Mouse (Mus musculus): ENCODE data around the gene Dnajc7.
A peak's percentile ranks its signal among the peaks of the same experiment; 100 is the strongest.
"Not testable (repeated sequence)": the region's sequence is repeated elsewhere in the genome, so short reads cannot be mapped to it uniquely, and the experiment has no call there.

Gene Dnajc7

DNA sequence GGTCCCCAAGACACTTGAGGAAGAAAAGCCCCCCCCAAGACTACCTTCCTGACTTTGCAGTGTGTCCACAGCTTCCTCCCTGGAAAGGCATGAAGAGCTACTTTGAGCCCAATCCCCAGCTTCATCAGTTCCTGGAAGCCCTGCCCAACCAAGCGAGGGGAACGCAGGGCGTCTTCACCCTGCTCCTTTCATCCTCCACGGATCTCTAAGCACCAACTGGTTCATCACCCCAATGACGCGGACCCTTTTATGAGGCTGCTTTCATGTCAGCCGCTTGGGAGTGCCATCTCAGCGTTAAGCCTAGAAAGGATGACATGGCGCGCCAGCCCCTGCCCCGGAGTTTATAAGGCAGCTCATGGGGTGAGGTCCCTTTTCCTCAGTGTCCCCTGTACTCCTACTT lies at the start of gene Dnajc7:
Gene Dnajc7, minus strand, starts transcription at position 187 of the 400 bp plus-strand sequence.
- no peak for DNase-seq (ENCODE audit: low read depth)

DNA sequence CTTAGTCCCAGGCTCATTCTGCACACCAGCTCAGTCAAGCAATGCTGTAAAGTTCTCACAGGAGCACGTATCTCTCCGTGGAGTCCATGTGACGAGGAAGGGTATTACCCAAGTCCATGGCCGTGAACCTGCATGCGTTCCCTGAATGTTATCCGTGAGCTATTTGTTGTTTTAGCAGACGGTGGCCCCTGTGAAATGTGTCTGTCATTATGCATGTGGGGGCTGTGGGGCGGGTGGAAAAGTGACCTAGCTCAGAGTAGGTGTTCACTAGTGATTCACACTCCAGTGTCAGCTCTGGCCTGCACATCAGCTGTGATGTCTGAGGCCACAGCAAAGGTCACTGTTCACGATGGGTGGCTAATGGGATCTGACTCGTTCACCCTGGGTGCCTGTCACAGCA lies 39.8 kb upstream of the Dnajc7 start:
- no peak for DNase-seq (ENCODE audit: low read depth)

DNA sequence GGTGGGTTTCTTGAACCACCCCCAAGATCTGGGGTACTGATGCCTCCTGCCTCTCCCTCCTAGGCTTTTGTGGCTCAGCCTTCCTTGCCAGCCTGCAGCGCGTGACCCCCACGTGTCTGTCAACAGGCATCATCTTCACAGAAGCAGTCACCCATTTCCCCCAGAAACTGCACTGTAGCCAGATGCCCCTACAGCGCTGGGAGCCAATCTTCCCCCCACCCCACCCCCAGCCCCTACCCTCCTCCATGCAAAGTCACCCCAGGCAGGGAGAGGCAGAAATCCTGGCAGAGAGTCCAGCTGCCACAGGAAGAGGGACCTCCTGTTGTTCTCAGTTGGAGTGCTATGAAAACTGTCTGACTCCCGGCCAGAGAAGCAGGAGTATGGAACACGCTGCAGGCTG lies 36.5 kb upstream of the Dnajc7 start:
- no peak for DNase-seq (ENCODE audit: low read depth)

DNA sequence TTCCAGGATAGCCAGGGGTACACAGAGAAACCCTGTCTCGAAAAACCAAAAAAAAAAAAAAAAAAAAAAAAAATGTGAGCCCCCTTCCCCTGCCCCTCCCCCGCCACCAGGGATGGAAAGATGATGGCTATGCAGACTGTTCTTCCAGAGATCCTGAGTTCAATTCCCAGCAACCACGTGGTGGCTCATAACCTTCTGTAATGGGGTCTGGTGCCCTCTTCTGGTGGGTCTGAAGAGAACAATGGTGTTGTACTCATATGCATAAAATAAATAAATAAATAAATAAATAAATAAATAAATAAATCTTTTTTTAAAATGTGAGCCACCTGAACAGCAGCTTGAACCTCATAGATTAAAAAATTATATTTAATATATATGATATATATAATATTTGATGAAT lies 35.6 kb upstream of the Dnajc7 start:
- peak; percentile 42 for DNase-seq (ENCODE audit: low read depth)

DNA sequence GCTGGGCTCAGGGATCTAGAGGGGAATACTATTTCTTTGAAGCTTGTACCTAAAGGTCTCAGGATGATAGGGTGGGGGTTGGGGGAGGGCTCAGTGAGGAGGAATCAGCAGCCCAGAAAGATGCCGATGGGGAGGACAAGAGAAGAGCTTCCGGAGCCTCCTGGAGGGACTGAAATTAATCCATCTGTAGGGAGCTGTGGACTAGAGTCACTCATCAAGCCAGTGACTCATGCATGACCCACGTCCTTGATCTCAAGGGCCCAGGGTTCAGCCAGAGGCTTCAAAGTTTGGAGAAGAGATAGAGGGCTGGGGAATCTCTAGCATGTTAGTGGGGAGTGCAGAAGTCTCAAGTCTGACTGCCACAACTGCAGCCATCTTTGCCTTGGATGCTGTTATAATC lies 31.8 kb upstream of the Dnajc7 start:
- DNase-seq (ENCODE audit: low read depth) = no peak

DNA sequence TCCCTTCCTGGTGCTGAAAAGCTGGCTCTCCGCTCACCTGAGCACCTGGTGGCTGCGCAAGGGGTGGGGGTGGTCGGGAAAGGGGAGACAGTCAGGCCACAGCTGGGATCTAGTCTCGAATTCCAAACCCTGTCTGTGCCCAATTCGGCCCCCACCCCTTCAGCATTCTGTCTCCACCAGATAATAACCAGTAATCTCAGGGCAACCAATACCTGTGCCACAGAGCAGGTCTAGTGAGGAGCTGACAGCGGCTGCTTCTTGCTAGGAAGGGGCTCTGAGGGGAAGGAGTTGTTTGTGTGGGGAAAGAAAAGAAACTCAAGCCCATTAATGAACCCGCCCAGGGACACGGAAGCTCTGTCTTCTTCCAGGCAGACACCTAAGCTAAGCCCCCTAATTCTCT lies 31.2 kb upstream of the Dnajc7 start:
- DNase-seq (ENCODE audit: low read depth) = no peak

DNA sequence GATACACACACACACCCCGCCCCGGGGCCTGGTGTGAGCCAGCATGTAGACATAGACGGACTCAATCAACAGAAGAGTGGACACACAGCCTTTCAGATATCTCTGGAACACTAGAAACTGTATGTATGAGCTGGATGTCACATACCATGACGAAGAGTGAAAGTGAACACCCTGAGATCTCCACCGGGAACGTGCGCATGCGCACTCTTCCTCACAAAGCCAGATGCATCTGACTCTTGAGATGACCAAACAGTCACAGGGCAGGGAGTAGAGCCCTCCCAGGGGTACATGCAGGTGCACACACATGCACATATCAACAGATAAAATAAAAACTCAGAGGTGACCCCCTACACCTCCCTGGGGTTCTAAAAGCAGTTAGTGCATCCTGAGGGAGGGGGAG lies 28.4 kb upstream of the Dnajc7 start:
- DNase-seq (ENCODE audit: low read depth) = no peak

DNA sequence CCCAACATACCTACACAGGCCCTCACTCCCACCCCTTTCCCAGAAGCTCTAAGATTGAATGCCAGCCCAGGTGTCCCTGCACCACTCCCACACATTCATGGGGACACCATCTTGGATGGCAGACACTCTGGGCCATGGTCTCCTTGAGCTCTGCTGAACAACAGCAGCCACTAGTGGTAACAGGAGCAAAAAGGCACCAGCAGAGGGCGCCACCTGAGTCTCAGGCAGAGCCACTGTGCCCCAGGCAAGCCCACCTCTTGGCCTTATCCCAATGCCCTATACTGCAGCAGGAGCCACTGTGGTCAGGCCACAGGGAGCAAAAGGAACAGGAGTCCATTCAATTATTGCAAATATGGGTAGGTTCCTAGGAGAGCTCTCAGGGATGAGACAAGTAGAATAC lies 26.3 kb upstream of the Dnajc7 start:
- DNase-seq (ENCODE audit: low read depth) = peak; percentile 78

DNA sequence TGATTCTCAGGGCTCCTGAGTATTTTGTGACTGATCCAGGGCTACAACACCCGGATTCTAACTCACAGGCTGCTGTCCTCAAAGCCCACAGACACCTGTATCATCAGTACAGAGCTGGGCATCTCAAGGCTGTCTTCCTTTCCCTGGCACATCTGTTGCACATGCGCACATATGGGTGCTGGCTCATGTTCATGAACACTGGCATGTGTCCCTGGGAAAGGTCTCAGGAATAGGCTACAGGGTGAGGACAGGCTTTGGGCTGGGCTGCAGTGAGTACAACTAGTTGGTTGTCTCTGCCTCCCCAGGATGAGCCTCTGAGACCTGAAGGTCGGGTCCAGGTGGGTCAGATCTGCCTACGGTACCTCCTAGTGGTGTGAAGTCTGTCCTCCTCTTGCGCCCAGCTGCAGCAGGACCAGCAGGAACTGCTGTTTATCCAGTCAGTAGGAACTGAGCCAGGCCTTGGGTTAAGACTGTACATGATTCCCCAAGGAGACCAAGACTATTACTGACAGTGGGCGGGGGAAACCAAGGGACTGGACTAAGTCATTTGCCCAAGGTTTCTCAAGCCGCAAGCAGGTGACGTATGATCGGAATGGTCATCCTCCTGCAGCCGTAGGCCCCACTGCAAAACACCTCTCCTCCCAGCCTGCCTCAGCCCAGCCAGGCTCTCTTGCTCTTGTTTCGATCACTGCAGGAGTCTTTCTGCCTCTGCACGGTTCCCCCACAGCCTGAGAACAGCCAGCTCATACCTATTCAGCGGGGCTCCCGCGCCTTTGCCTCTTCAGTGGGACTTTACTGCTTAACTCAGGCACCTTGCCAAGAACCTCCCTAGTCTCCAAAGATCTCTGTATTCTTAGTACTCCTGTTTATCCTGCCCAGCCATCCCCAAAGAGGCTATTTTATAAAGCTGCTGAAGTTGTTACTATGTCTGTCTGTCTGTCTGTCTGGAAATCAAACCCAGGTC lies 23.9 kb upstream of the Dnajc7 start:
- DNase-seq (ENCODE audit: low read depth) = no peak

DNA sequence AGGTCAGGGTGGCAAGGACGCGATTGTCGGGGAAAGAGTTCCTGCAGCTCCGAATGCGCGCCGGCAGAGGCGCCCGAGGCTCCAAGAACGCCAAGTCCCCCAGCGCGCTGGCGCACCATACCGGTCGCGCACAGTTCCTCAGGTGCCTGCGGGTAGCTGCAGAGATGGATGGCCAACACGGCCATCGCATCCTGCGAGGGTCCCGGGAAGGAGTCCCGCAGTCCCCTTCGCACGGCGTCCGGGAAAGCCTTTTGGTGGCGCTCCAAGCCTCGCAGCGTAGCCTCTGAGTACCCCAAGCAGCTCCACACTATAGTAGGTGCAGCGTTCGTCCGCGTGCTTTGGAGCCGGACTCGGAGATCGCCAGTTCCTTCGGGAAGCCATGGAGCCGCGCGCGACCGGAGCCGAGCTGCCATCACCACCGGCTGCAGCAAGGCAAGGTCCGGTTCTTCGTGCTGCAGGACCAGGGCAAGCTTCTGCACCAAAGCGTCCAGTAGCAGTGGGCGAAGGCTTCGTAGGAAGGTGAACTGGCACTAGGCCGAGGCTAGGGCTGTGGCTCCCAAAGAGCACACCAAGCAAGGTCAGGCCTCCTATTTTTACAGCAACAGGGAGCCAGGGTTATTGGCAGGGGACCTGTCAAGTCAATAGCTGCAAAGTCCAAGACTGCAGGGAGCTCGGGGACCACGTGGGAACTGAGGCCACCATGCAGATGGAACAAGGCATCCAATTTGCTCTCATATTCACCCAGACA lies 20.4 kb upstream of the Dnajc7 start:
- DNase-seq (ENCODE audit: low read depth) = peak; percentile 48

DNA sequence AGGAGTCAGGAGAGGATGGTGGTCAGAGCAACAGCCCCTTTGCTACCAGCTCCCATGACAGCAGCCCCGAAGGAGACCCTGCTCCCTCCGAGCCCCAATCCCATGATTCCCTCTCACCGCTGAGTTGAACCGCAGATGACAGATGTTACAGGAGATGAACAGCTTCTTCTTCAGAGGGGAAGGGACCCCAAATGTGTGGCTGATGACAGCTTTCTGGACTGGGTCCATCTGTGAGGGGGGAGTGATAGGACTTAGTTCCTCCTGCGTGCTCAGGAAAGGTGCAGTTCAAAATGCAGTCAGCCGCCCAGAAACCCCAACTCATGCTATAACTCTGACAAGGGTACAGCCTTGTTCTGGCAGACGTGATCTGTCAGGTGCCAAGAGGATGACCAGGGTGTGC lies 14.6 kb upstream of the Dnajc7 start:
- no peak for DNase-seq (ENCODE audit: low read depth)

DNA sequence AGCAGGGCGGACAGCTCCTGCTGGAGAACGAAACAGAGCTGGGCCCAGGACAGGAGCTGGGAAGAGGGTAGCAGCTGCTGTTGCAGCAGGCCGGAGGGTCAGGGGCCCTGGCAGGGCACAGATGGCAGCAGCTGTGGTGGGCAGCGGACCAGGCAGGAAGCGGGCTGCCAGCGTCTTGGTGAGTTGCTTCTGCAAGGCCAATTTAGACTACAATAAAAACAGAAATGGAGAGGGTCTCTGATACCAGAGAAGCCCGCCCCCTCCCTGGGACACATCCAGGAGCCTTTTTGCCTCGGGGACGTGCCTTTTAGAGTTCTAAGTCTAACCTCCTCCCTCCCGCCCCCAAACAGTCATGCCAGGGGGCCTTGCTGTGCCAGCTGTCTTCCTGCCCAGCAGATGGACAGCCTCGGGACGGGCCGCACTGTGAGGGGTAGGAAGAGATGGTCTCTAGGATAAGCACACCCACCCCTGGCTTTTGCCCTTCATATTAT lies 8.9 kb upstream of the Dnajc7 start:
- DNase-seq (ENCODE audit: low read depth) = no peak

DNA sequence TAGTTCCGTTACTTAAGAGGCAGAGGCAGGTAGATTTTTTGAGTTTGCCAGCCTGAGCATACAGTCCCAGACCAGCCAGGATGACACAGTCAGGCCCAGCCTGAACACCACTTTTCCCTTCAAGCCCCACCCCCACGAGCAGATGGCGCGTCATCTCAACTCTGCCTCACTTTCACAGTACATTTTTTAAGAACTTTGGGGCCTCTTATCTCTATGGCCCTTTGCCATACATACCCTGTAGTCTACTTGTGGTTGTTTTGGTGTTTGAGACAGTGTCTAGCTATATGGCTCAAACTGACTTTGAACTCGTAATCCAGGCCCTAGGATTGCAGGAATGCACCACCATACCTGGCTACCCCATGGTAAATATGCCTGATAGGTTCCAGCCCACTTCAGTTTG lies 8.1 kb upstream of the Dnajc7 start:
- no peak for DNase-seq (ENCODE audit: low read depth)

DNA sequence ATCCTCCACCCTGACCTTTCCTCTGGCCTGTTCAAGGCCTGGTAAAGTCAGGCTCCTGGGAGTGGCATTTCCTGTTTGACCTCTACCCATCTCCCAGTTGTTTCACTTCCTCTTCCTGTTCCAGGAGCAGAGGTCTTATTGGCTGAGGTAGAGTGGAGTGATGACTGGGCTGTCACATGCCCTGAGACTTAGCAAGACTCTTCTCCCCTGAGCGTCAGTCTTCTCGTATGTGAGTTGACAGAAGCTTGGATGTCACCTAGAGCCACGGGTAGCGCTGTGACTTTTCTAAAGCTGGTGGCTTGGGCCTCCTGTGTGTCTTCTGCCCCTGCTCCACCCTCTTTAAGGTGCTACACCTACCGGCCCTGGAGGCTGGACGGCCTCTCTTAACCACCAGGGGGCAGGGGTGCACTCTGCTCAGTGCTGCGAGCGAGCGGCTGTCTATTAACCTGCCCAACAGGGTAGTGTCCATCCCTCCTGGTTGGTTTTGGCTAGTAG lies 6.8 kb upstream of the Dnajc7 start:
- DNase-seq (ENCODE audit: low read depth) = peak; percentile 84

DNA sequence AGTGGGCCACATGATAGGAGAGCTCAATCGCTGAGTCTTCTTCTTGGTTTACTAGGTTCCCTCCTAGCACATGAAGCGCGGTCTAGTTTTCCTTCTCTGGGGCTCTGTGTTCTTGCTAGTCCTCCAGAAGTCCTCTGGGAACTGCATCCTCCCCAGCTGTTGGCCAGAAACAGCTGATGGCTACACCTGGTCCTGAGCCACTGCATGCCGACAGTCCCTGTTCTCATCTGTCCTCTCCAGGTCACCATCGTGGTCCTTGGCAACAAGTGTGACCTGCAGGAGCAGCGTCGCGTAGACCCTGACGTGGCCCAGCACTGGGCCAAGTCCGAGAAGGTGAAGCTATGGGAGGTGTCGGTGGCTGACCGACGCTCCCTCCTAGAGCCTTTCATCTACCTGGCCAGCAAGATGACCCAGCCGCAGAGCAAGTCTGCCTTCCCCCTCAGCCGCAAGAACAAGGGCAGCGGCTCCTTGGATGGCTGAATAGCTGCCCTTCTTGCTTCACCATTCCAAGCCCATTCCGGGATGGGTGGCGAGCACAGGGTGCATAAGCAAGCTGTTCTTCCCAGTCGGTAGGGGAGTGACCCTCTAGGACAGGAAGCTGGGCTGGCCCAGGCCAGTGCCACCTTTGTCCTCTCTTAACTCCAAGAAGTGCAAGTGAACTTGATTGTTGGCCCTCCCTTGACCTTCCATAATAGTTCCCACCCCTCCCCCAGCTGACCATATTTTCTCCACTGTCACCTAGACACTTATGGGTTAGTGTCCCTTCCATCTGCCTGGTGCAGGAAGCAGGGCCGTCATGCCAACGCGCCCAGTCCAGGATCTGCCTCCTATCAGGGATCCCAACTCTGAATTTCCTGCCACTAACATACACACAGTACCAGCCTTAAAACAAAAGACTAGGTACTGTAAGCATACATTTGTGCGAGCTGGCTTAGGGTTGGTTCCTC lies 6.1 kb upstream of the Dnajc7 start:
- no peak for DNase-seq (ENCODE audit: low read depth)

DNA sequence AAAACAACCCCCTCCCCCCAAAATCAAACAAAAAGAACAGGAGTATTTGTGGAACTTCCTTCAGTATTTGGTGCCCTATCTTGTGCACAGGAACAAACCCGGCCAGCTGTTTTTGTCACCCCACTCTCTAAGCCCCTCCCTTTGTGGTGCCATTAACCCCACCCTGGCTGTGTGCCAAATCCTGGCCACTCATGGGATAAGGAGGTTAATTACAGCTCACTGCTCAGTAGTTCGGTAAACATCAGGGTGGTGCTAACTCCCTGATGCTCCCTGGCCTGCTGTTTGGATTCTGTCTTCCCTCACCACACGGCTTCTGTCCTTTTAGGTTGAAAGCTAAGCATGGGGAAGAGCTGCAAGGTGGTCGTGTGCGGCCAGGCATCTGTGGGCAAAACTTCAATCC lies 3.9 kb upstream of the Dnajc7 start:
- peak; percentile 49 for DNase-seq (ENCODE audit: low read depth)

DNA sequence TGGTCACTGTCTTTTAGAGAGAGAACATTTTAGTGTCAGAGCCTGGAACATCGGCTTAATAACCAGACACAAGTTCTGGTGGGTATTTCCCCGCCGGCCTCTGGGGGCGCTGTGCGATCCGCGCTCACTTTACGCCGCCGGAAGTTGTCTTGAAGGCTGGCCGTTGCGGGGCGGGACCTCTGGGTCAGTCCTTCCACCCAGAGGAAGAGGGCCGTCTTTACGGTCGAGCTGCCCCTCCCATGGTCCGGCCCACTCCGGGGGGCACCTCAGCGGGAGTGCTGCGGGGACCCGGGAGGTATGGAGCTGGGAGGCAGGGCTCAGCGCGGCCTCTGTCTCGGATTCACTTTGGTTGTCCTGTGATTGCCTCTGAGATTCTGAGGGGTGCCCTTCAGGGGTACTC lies 2.7 kb upstream of the Dnajc7 start:
- DNase-seq (ENCODE audit: low read depth) = peak; percentile 95

DNA sequence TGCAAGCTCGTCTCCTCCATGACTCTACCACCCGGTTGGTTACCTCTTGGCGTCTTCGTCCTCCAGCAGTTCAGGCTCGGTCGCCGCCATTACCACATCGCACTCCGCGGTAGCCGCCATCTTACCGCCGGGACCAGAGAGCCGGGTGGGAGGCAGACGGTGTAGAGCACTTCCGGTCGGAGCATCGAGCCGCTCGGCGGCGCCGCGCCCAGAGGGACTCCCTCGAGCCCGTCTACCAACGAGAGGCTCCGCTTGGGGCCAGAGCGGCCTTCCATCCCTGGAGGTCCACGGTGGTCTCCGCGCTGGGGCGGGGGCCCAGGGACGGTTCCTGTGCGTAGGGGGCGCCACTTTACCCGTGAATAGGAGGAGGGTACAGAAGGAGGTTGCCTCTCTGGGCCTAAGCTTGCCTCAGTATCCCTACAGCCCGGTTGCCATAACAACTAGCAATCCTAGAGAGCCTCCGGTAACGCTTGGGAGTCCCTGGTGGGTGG lies 438 bp downstream of the Dnajc7 start:
- peak; percentile 95 for DNase-seq (ENCODE audit: low read depth)

DNA sequence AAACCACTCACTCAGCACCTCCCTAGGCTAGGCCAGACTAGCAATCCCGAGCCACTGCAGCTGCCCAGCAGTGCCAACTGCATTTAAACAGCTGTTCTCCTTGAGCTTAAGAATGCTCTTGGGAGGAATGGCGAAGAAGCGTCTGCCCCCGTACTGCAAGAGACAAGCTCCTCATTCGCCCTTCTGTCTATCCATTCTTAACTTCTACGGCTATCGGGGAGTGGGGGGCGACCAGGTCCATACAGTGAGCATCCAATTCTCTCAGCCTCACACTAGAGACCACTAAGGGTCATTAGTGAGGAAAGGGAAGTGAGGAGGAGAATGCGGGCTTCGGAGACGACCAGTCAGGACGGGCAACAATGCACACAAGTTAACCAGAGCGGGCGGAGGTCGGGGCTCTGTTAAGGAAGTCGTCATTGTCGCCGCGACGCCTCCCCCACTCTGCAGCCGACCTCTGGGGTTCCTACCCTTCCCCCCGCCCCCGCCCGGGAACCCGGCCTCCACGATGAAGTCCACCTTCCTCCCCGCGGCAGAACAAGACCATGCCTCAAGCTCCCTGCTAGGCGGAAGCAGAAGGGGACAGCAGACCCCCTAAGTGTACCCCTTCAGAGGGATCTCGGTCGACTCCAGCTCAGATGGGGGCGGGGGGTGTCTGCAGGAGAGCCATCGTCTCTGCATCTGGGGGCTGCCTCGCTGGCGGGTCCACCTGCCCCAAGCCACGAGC lies 1.0 kb downstream of the Dnajc7 start, which contains the start of gene Nkiras2:
Gene Nkiras2, plus strand, starts transcription at position 484 of the 724 bp plus-strand sequence.
- DNase-seq (ENCODE audit: low read depth) = peak; percentile 91

DNA sequence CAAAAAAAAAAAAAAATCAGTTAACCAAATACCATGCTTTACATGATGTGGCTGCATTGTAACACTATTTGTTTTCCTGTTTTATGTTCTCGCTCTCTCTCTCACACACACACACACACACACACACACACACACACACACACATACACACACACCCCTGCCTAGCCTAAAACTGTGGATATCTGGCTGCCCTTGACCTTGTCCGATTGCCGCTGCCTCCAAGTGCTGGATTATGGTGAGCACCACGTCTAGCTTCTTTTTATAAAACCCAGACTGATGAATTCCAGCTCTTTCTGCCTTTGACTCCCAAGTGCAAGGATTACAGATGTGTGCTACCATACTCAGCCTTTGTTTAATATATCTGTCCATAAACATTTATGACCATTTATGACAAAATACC lies 2.5 kb downstream of the Dnajc7 start:
- no peak for DNase-seq (ENCODE audit: low read depth)

DNA sequence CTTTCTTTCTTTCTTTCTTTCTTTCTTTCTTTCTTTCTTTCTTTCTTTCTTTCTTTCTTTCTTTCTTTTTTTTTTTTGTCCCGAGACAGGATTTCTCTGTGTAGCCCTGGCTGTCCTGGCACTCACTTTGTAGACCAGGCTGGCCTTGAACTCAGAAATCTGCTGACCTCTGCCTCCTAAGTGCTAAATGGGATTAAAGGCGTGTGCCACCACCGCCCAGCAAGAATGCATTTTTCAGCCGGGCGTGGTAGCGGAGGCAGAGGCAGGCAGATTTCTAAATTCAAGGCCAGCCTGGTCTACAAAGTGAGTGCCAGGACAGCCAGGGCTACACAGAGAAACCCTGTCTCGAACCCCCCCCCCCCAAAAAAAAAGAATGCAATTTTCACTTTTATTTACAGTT lies 3.1 kb downstream of the Dnajc7 start:
- DNase-seq (ENCODE audit: low read depth) = not testable (repeated sequence)
